Mouse (Mus musculus) bone marrow, adult 2 months (tissue): ENCODE measurements around the gene Map7.

Experiments used
- CTCF ChIP-seq: fragments of 200-500 bp; IDR thresholded peaks from 2 replicates; pipeline ENCODE4 v1.5.1; 2011; ENCODE audit warnings: low read length, control low read depth; ENCODE audit not compliant: control insufficient read depth, insufficient read depth
- POLR2A ChIP-seq: fragments of 200-500 bp; IDR thresholded peaks from 2 replicates; pipeline ENCODE4 v1.6.1; 2011; ENCODE audit warnings: low read depth, mild to moderate bottlenecking, control low read depth, low read length, borderline replicate concordance; ENCODE audit not compliant: control insufficient read depth

- TF ChIP-seq CTCF (no peak), POLR2A (no peak)
These were observed 21.0 kb downstream of the Map7 start for GRCm38 (mm10) chr10:20169182-20169674.
